Mouse (Mus musculus) heart, postnatal 4 days (tissue): Measurements from ENCODE around the gene Ptpra. TPM values are rescaled to one million over a fixed set of nuclear protein-coding genes. Genes with fewer than 3 reads are reported as not detected.
"Not testable (repeated sequence)": the region's sequence is repeated elsewhere in the genome, so short reads cannot be mapped to it uniquely, and the experiment has no call there.

Experiments used
- DNase-seq: peaks from one replicate; pipeline ENCODE4 v3.0.0; 2021
- total RNA-seq, 2 experiments: library from RNA; stranded (reverse); gene quantifications; 2 replicates each; pipeline ENCODE4 v1.2.3; 2021

Gene Ptpra
- total RNA-seq, 2 experiments from 2014 or later, result 78.9 to 86.4 TPM

- peak; percentile 93 for DNase-seq
Measured at GRCm38 (mm10) chr2:130563212-130564055, 113.4 kb downstream of the Ptpra start, which contains the start of gene Mrps26. Gene Mrps26, plus strand, starts transcription at chr2:130563742.

GRCm38 (mm10) chr2:130564063-130564462 lies 114.0 kb downstream of the Ptpra start:
- DNase-seq, result no peak

GRCm38 (mm10) chr2:130564983-130565382 lies 114.9 kb downstream of the Ptpra start:
- DNase-seq, result no peak

- no peak for DNase-seq
Measured at GRCm38 (mm10) chr2:130568921-130569320, 118.8 kb downstream of the Ptpra start.

- DNase-seq, result no peak
Measured at GRCm38 (mm10) chr2:130569926-130570325, 119.8 kb downstream of the Ptpra start.

GRCm38 (mm10) chr2:130574960-130575359 lies 124.9 kb downstream of the Ptpra start:
- DNase-seq, result no peak

- DNase-seq, result no peak
Measured at GRCm38 (mm10) chr2:130575873-130576272, 125.8 kb downstream of the Ptpra start, which contains the start of gene Oxt. Gene Oxt, plus strand, starts transcription at chr2:130576173.

- DNase-seq, result not testable (repeated sequence)
Measured at GRCm38 (mm10) chr2:130576564-130576963, 126.5 kb downstream of the Ptpra start.

- no peak for DNase-seq
Measured at GRCm38 (mm10) chr2:130577021-130577420, 126.9 kb downstream of the Ptpra start.

- no peak for DNase-seq
Measured at GRCm38 (mm10) chr2:130577632-130578031, 127.6 kb downstream of the Ptpra start.

- DNase-seq, result peak; percentile 69
Measured at GRCm38 (mm10) chr2:130578148-130578547, 128.1 kb downstream of the Ptpra start.

- DNase-seq, result no peak
Measured at GRCm38 (mm10) chr2:130579791-130580190, 129.7 kb downstream of the Ptpra start.

GRCm38 (mm10) chr2:130581201-130581600 lies 131.1 kb downstream of the Ptpra start:
- DNase-seq, result no peak

- no peak for DNase-seq
Measured at GRCm38 (mm10) chr2:130582552-130582951, 132.5 kb downstream of the Ptpra start, which contains the start of gene Avp. Gene Avp, minus strand, starts transcription at chr2:130582554.

- DNase-seq, result no peak
Measured at GRCm38 (mm10) chr2:130583902-130584560, 134.0 kb downstream of the Ptpra start.

GRCm38 (mm10) chr2:130586016-130586415 lies 135.9 kb downstream of the Ptpra start:
- DNase-seq, result no peak

GRCm38 (mm10) chr2:130588373-130588772 lies 138.3 kb downstream of the Ptpra start:
- DNase-seq, result no peak

- DNase-seq, result no peak
Measured at GRCm38 (mm10) chr2:130589157-130589556, 139.1 kb downstream of the Ptpra start.

GRCm38 (mm10) chr2:130589761-130590160 lies 139.7 kb downstream of the Ptpra start:
- peak; percentile 29 for DNase-seq

- DNase-seq, result no peak
Measured at GRCm38 (mm10) chr2:130591016-130591415, 140.9 kb downstream of the Ptpra start.

GRCm38 (mm10) chr2:130595596-130595995 lies 145.5 kb downstream of the Ptpra start:
- DNase-seq, result no peak

- peak; percentile 49 for DNase-seq
Measured at GRCm38 (mm10) chr2:130597601-130598010, 147.5 kb downstream of the Ptpra start.

GRCm38 (mm10) chr2:130598399-130598798 lies 148.3 kb downstream of the Ptpra start:
- peak; percentile 33 for DNase-seq
